Mouse (Mus musculus): ENCODE measurements around the gene Klhl33. TPM values are rescaled to one million over a fixed set of nuclear protein-coding genes. Genes with fewer than 3 reads are reported as not detected.
"Not testable (repeated sequence)": the region's sequence is repeated elsewhere in the genome, so short reads cannot be mapped to it uniquely, and the experiment has no call there.

The Klhl33 gene
- polyA plus RNA-seq, 1 experiment from 2014 or later: 0.24 TPM

GRCm38 (mm10) chr14:50871284-50871683 is 26.0 kb downstream of the Klhl33 start:
- DNase-seq (ENCODE audit: low spot score) (no peak), ATAC-seq (replicated peaks; ENCODE audit: low FRiP score, low read depth) (no peak)
- no peak for TF ChIP-seq CTCF (IDR thresholded peaks at IDR 0.05; ENCODE audit: low read depth)
- no peak overlapping the region for H3K4me2 ChIP-seq (ENCODE audit: low read length)
- no peak overlapping the region; the same call in 1 of the 2 replicates for H3K27ac ChIP-seq
- no peak overlapping the region for H3K9ac ChIP-seq (ENCODE audit: low read depth, low read length)
- WGBS: 87% methylated on average over 2 of the region's 2 CpGs
- H3K4me3 ChIP-seq (replicated peaks; ENCODE audit: low read depth, low read length): no peak overlapping the region
- H3K27me3 ChIP-seq (ENCODE audit: insufficient read depth, low read length): no peaks in the 10 kb centered on the region
- 0 out of 2 replicates have a peak, but pooled peaks cover 3% of the 10 kb centered on the region for H3K36me3 ChIP-seq (ENCODE audit: insufficient read depth, low read length)
- no peaks in the 10 kb centered on the region for H3K9me3 ChIP-seq (replicated peaks; ENCODE audit: low read length)
- H3K4me1 ChIP-seq (replicated peaks; ENCODE audit: insufficient read depth, low read length): no peaks in the 10 kb centered on the region

- no peaks in the 10 kb centered on the region for H3K9me3 ChIP-seq (replicated peaks; ENCODE audit: low read length)
- H3K27me3 ChIP-seq (ENCODE audit: insufficient read depth, low read length): no peaks in the 10 kb centered on the region
- no peak for TF ChIP-seq CTCF (IDR thresholded peaks at IDR 0.05; ENCODE audit: low read depth)
- DNase-seq (ENCODE audit: low spot score): no peak
- peak overlapping the region; percentile 87 for H3K27ac ChIP-seq
- peak overlapping the region; percentile 69 for H3K9ac ChIP-seq (ENCODE audit: low read depth, low read length)
- 0 out of 2 replicates have a peak, but pooled peaks cover 3% of the 10 kb centered on the region for H3K36me3 ChIP-seq (ENCODE audit: insufficient read depth, low read length)
- peak overlapping the region; percentile 60 for H3K4me3 ChIP-seq (replicated peaks; ENCODE audit: low read depth, low read length)
- ATAC-seq (replicated peaks; ENCODE audit: low FRiP score, low read depth): peak; percentile 21; the same call in 1 of the 2 replicates
- H3K4me2 ChIP-seq (ENCODE audit: low read length): peak overlapping the region; percentile 66
- WGBS: 14% methylated on average over 5 of the region's 5 CpGs
- H3K4me1 ChIP-seq (replicated peaks; ENCODE audit: insufficient read depth, low read length): no peaks in the 10 kb centered on the region
Measured at GRCm38 (mm10) chr14:50870805-50871143, 26.5 kb downstream of the Klhl33 start.

- ATAC-seq (replicated peaks; ENCODE audit: low FRiP score, low read depth): peak; percentile 97
- H3K4me2 ChIP-seq (ENCODE audit: low read length): peak within 1 kb of the TSS; percentile 66
- no peaks in the 10 kb centered on the region for H3K27me3 ChIP-seq (ENCODE audit: insufficient read depth, low read length)
- 0 out of 2 replicates have a peak, but pooled peaks cover 3% of the 10 kb centered on the region for H3K36me3 ChIP-seq (ENCODE audit: insufficient read depth, low read length)
- TF ChIP-seq CTCF (IDR thresholded peaks at IDR 0.05; ENCODE audit: low read depth): no peak
- peak; percentile 79 for DNase-seq (ENCODE audit: low spot score)
- H3K4me1 ChIP-seq (replicated peaks; ENCODE audit: insufficient read depth, low read length): no peaks in the 10 kb centered on the region
- peak within 1 kb of the TSS; percentile 87 for H3K27ac ChIP-seq
- 6% methylated on average over 32 of the region's 32 CpGs for WGBS
- H3K4me3 ChIP-seq (replicated peaks; ENCODE audit: low read depth, low read length): peak within 1 kb of the TSS; percentile 60
- no peaks in the 10 kb centered on the region for H3K9me3 ChIP-seq (replicated peaks; ENCODE audit: low read length)
- H3K9ac ChIP-seq (ENCODE audit: low read depth, low read length): peak within 1 kb of the TSS; percentile 69
Measured at GRCm38 (mm10) chr14:50869889-50870804, 27.2 kb downstream of the Klhl33 start, which contains the start of gene Tep1. Gene Tep1 (minus strand): TSS chr14:50870560.

- 0 out of 2 replicates have a peak, but pooled peaks cover 3% of the 10 kb centered on the region for H3K36me3 ChIP-seq (ENCODE audit: insufficient read depth, low read length)
- H3K27ac ChIP-seq: no peak overlapping the region
- H3K9me3 ChIP-seq (replicated peaks; ENCODE audit: low read length): no peaks in the 10 kb centered on the region
- no peak overlapping the region for H3K4me3 ChIP-seq (replicated peaks; ENCODE audit: low read depth, low read length)
- no peak for TF ChIP-seq CTCF (IDR thresholded peaks at IDR 0.05; ENCODE audit: low read depth)
- ATAC-seq (replicated peaks; ENCODE audit: low FRiP score, low read depth) (no peak), DNase-seq (ENCODE audit: low spot score) (no peak)
- WGBS: 95% methylated on average over 5 of the region's 5 CpGs
- H3K27me3 ChIP-seq (ENCODE audit: insufficient read depth, low read length): no peaks in the 10 kb centered on the region
- H3K4me2 ChIP-seq (ENCODE audit: low read length): no peak overlapping the region
- H3K9ac ChIP-seq (ENCODE audit: low read depth, low read length): no peak overlapping the region
- H3K4me1 ChIP-seq (replicated peaks; ENCODE audit: insufficient read depth, low read length): no peaks in the 10 kb centered on the region
Measured at GRCm38 (mm10) chr14:50868656-50869055, 28.7 kb downstream of the Klhl33 start.

- no peak for TF ChIP-seq CTCF (IDR thresholded peaks at IDR 0.05; ENCODE audit: low read depth)
- DNase-seq (ENCODE audit: low spot score) (no peak), ATAC-seq (replicated peaks; ENCODE audit: low FRiP score, low read depth) (no peak)
- WGBS: 69% methylated on average over 4 of the region's 4 CpGs
- Histone ChIP-seq H3K9me3 (replicated peaks; ENCODE audit: low read length) (no peaks in the 10 kb centered on the region), H3K4me3 (replicated peaks; ENCODE audit: low read depth, low read length) (no peak overlapping the region), H3K27ac (no peak overlapping the region), H3K4me1 (replicated peaks; ENCODE audit: insufficient read depth, low read length) (no peaks in the 10 kb centered on the region), H3K4me2 (ENCODE audit: low read length) (no peak overlapping the region), H3K36me3 (ENCODE audit: insufficient read depth, low read length) (0 out of 2 replicates have a peak, but pooled peaks cover 3% of the 10 kb centered on the region), H3K27me3 (ENCODE audit: insufficient read depth, low read length) (no peaks in the 10 kb centered on the region), H3K9ac (ENCODE audit: low read depth, low read length) (no peak overlapping the region)
Measured at GRCm38 (mm10) chr14:50868211-50868610, 29.1 kb downstream of the Klhl33 start.

- Histone ChIP-seq H3K9me3 (replicated peaks; ENCODE audit: low read length) (no peaks in the 10 kb centered on the region), H3K4me2 (ENCODE audit: low read length) (no peak overlapping the region), H3K4me3 (replicated peaks; ENCODE audit: low read depth, low read length) (no peak overlapping the region), H3K36me3 (ENCODE audit: insufficient read depth, low read length) (0 out of 2 replicates have a peak, but pooled peaks cover 7% of the 10 kb centered on the region), H3K27me3 (ENCODE audit: insufficient read depth, low read length) (no peaks in the 10 kb centered on the region), H3K27ac (no peak overlapping the region), H3K9ac (ENCODE audit: low read depth, low read length) (no peak overlapping the region), H3K4me1 (replicated peaks; ENCODE audit: insufficient read depth, low read length) (no peaks in the 10 kb centered on the region)
- no peak for TF ChIP-seq CTCF (IDR thresholded peaks at IDR 0.05; ENCODE audit: low read depth)
- ATAC-seq (replicated peaks; ENCODE audit: low FRiP score, low read depth): no peak
- DNase-seq (ENCODE audit: low spot score): no peak
- WGBS: 87% methylated on average over 3 of the region's 3 CpGs
Measured at GRCm38 (mm10) chr14:50866966-50867365, 30.3 kb downstream of the Klhl33 start.

- not testable (repeated sequence) for H3K4me2 ChIP-seq (ENCODE audit: low read length); H3K4me1 ChIP-seq (replicated peaks; ENCODE audit: insufficient read depth, low read length); H3K36me3 ChIP-seq (ENCODE audit: insufficient read depth, low read length); H3K27ac ChIP-seq; H3K27me3 ChIP-seq (ENCODE audit: insufficient read depth, low read length); ATAC-seq (replicated peaks; ENCODE audit: low FRiP score, low read depth); H3K9me3 ChIP-seq (replicated peaks; ENCODE audit: low read length); H3K4me3 ChIP-seq (replicated peaks; ENCODE audit: low read depth, low read length); DNase-seq (ENCODE audit: low spot score); H3K9ac ChIP-seq (ENCODE audit: low read depth, low read length)
Measured at GRCm38 (mm10) chr14:50865005-50865404, 32.3 kb downstream of the Klhl33 start.
